Mouse (Mus musculus) small intestine, adult 2 months (tissue): ENCODE results near the gene Tmem259.

ENCODE experiments used
- CTCF ChIP-seq: fragments of 200-500 bp; IDR thresholded peaks from 2 replicates; pipeline ENCODE4 v1.5.1; 2012; ENCODE audit warnings: low read depth, mild to moderate bottlenecking, control low read depth, inconsistent platforms, low read length, moderate library complexity, mixed read lengths; ENCODE audit not compliant: insufficient replicate concordance, insufficient read length; ENCODE audit errors: extremely low read depth
- POLR2A ChIP-seq: fragments of 200-500 bp; IDR thresholded peaks from 2 replicates; pipeline ENCODE4 v1.6.1; 2012; ENCODE audit warnings: low read depth, mild to moderate bottlenecking, control low read depth, inconsistent platforms, low read length, moderate library complexity

GRCm38 (mm10) chr10:79985334-79986231 lies 1.5 kb upstream of the Tmem259 start:
- TF ChIP-seq POLR2A: no peak
- no peak for TF ChIP-seq CTCF
